Mouse (Mus musculus) gastrocnemius, adult 18-20 months (tissue): ENCODE data around the gene Zfp827. TPM values are rescaled to one million over a fixed set of nuclear protein-coding genes. Genes with fewer than 3 reads are reported as not detected.

Experiments
- DNase-seq: peaks from one replicate; pipeline ENCODE4 v3.0.0; 2021; ENCODE audit warnings: low spot score
- total RNA-seq, 2 experiments: library from RNA; stranded (reverse); gene quantifications; 2 replicates each; pipeline ENCODE4 v1.2.3; 2021

Zfp827 gene
- total RNA-seq, 2 experiments from 2014 or later, result 3.1 to 4.2 TPM

DNA sequence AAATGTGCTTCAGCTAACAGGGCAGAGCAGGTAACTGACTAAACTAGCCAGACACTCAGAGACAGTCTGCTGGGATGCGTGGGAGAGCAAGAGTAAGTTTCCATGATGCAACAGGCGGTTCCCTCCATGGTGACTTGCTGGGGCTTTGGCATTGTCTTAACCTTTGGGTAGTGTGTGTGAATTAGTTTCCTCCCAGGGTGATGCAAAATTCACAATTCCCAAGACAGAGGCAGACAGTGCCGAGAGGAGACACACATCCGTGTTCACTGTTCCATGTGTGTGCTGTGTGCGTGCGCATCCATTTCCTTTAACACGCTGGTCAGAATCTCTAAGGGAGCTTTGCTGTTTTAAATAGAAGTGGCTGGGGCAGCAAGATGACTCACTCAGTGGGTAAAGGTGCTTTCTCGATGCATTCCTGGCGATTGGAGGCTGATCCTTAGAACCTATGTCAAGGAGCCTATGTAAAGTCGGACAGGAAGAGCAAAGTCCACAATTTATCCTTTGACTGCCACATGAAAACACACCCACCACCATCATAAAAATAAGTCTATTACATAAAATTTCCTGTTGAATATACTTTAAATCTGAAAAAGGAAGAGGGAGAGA lies 127.4 kb downstream of the Zfp827 start:
- no peak for DNase-seq

DNA sequence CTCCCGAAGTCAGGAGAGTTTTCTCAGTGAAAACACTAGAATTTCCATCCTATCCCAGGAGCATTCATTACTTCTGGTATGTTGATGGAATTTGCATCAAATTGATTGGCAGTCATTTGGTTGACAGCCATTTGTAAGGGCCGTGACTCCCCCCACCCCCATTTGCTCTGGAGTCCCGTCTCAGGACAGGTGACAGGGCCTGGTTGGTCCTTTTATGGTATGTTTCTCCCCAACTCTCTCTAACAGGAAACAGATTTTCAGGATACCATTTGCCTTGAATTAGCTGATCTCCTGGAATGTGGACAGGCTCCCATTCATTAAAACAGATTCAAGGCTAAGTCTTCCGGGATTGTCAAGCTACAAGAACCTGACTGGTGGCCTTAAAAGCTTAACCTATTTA lies 129.1 kb downstream of the Zfp827 start:
- no peak for DNase-seq

DNA sequence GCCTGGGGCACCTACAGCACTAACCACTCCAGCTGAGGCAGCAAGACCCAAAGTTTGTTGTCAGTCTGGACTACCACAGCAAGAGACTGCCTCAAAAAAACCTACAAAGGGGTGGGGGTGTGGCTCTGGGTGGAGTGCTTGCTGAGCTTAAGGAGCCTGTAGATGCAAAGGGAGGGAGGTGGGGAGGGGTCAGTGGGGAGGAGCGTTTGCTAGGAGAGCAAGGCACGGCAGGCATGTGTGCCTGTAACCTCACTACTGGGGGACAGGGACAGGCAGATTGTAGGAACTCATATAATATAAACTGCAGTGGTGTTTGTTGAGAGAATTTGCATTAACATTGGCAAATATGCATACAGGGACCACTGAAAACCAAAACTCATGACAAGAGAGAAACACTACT lies 130.1 kb downstream of the Zfp827 start:
- no peak for DNase-seq

DNA sequence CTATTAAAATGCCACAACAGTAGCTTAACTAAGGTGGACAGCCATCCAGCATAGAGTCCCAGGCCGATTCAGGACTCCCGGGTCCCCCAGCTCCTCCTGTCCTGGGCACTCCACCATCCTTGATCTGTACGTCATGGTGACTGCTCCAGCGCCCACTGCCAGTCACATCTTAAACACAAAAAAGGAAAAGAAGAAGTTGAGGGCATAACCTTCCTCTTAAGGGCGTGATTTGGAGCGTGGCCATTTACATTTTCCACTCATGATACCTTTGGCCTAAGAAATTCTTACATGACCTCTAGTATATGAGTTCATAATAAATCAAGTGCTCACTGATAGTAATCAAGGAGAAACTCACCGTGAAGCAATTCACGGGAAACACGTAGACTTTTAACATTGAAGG lies 131.2 kb downstream of the Zfp827 start:
- no peak for DNase-seq

DNA sequence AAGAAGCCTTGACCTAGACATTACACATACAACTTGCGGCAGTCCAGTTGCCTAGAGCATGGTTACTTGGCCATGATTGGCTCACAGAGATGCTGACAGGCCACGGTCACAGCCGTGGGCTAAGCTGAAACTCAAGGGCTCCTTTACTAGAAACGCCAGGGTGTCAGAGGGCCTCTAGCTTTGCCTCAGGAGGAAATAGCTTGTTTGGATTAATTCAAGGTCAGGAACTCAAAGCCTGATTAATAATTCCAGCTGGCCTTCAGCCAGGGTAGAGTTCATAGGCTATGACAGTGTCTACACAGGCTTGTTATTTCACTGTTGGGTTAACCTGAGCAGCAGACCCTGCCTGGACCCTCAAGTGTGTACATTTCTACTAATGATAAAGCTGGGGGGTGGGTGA lies 132.1 kb downstream of the Zfp827 start:
- DNase-seq, result no peak

DNA sequence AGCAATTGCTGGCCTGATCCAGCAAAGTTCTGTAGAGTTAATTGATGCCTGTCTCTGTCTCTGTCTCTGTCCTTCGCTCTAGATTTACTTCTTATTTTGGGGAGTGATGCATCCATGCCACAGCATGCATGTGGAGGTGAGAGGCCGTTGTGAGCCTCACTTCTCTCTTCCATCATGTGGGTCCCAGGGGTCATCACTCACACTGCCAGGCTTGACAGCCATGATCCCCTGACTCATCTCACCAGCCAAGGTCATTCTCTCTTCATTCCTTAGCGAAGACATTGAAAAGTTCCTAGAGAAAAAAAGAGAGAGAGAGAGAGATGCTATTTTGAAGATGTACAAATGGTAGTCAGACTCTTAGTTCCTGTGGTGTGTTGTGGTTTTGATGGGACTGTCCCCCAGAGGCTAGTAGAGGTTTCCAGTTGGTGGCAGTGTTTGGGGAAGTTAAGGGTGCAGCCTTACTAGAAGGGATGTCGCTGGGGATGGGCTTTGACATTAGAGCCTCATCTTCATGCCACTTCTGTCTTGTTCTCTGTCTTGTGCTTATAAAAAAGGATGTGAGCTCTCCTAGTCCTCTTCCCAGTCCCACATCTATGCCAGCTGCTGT lies 133.0 kb downstream of the Zfp827 start:
- no peak for DNase-seq

DNA sequence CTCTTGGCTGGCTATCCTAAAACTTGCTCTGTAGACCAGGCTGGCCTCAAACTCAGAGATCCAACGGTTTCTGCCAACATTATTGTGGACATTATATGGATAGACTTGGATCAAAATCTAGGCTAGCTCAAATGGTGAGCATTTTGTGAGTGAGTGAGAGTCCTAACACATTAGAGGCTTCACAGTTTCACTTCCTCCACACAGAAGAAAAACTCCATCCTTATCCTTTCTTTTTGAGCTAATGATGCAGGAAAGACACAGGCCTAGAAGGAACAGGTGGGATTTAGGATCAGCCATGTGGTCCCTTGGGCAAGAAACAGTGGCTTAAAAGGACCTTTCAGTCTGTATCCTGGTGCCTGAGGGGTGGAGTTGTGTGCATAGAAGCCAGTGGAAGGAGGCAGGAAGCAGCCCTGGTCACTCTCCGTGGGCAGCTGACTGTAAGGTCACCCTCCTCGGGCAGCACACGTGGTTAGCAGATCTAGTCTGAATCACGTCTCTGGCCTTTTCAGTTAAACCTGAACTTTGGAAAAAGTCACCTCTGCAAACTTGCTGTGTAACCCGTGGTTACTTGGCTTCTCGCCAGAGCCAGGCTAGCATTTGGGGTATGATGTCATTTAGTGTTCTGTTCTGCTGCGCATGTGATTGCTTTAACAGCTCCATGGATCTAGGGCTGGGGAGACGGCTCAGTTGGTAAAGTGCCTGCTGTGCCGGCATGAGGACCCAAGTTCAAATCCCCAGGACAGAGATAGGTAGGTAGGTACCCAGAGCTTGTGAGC lies 134.5 kb downstream of the Zfp827 start:
- DNase-seq, result peak; percentile 63

DNA sequence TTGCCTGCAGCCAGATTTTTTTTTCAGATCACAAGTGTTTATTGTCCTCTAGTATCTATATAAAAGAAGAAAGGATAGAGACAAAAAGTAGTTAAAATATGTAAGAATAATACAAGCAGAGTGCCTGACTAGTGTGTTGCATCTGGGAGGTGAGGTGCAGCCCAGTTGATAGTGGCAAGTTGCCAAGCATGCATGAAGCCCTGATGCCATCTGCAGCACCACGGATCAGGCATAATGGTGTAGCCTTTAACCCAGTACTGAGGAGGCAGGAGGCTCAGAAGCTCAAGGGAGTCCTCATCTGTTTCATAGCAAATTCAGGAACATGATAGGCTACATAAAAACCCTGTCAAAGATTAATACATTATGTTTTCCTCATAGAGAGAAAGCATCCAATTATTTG lies 136.1 kb downstream of the Zfp827 start:
- no peak for DNase-seq

DNA sequence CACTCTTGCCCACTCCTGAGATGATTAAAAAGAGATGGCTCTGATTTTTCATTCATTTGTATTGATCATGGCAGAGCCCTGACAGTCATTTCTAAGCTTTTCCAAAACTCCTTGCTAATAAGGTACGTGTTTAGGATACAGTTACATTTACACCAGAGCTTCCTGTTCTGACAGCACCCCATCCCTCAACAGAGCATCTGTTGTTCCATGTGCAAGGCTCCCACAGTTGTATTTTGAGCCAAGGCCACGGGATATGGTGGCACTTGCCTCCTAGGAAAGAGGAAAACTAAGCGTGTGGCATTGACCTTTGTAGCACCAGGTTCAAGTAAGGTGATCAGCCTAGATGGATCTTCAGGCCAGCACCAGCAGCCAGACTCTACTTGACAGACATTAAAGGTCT lies 137.0 kb downstream of the Zfp827 start:
- DNase-seq, result no peak

DNA sequence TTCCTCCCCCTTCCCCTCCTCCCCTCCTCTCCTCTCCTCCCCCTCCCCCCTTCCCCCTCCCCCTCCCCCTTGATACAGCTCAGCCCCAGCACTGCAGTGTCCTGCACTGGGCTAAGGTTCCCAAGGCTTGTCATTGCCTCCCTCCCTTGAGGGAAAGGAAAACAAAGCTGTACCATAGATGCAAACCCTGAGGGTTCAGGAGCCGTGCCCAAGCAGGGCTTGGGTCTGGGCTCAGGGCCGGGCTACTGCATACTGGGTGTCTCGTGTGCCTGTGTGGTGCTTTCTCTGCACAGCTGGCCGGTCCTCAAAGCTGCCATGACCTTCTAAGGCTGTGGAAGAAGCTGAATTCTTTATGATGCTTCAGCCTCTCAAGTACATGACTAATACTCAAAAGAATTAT lies 145.4 kb downstream of the Zfp827 start:
- no peak for DNase-seq

DNA sequence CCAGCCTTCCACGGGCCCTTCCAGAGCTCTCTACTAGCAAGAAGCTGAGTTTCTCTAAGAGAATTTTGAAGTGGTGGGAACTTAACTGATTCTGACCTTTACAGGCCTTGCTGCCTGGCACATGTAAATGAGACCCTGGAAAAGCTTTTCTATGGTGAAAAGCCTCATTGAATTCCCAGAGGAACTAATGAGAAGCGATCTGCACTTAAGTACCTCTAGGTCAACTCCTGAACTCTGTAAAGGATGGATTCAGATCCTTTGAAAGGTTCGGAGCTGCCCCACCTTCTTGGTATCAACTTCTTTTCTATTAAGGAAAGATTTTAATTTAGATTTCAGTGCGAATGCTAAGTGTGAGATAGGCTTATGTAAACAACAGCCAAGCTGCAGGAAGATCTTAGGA lies 147.8 kb downstream of the Zfp827 start:
- DNase-seq, result no peak

DNA sequence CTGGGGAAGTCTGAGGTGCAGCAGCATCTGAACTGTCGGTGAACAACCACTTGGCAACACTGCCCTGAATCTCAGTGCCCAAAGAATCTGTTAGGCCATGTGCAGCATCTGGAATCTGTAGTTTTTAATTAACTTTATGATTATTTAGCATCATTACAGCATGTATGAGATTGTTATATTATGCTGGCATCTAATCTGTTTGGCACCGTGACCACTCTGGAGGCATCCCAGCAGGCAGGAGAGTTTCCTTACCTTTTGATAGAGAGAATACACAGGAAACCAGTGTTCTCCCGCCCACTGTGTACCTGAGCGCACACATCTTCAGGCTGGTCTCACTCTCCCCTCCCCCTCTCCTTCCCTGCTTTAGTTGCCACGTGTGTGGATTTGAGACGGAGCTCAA lies 151.4 kb downstream of the Zfp827 start:
- DNase-seq, result no peak

DNA sequence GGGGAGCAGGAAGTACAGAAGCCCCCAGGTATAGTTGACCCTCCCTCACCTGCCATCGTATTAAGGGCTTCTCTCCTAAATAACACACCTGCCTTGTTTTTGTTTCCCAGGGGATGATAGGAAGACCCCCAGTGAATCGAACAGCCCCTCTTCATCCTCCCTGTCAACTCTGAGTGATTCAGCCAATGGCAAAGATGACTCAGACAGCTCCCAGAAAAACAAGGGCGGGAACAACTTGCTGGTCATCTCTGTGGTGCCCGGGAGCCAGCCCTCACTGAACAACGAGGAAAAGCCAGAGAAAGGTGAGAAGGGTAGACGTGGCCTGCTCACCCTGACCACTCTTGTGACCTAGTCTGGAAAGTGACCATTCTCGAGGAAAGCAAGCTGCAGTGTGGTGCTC lies 157.3 kb downstream of the Zfp827 start:
- DNase-seq, result no peak

DNA sequence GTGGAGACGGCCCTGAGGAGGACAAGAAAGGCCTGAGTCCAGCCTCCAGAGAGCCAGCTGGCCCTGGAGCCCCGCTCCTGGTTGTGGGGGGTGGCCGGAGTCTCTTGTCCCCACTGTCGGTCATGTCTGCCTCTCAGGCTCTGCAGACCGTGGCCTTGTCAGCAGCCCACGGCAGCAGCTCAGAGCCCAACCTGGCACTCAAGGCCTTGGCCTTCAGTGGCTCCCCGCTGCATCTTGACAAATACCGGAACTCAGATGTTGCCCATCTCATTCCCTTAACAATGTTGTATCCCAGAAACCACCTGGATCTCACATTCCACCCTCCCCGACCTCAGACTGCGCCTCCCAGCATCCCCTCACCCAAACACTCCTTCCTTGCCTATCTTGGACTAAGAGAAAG lies 161.8 kb downstream of the Zfp827 start:
- no peak for DNase-seq

DNA sequence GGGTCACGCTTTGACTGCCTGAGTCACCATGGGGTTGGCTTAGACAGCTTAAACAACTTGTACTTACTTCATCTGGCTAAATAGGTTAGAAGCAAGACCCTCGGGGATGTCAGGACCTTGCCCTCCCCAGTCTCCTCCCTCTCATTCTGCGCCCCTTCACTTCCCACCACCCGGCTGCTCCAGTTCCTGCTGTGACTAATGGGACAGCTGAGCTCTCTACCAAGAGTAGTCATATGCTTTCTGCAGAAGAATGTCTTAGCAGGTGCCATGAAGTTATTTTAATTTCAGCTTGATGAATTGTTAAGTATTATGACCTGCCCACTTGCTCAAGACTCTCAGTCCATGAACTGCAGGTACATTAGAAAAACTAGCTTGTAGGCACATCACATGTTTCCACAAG lies 168.2 kb downstream of the Zfp827 start:
- DNase-seq, result no peak

DNA sequence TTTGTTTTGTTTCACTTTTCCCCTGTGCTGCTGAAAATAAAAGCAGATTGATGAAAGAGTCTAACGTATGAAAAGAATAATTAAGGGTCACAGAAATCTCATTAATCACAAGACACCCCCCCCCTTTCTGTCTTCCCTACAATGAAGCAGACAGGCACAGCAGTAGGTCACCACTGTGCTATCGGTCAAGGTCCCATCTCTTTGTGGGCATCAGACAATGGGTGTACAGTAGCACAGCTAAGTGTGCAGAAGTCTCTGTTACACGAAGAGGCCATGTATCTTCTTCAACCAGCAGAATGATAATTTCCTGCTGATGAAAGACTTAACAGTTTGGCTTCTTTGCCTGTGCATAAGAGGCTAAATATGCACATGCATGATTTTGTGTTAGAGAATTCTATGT lies 170.4 kb downstream of the Zfp827 start:
- DNase-seq, result no peak

DNA sequence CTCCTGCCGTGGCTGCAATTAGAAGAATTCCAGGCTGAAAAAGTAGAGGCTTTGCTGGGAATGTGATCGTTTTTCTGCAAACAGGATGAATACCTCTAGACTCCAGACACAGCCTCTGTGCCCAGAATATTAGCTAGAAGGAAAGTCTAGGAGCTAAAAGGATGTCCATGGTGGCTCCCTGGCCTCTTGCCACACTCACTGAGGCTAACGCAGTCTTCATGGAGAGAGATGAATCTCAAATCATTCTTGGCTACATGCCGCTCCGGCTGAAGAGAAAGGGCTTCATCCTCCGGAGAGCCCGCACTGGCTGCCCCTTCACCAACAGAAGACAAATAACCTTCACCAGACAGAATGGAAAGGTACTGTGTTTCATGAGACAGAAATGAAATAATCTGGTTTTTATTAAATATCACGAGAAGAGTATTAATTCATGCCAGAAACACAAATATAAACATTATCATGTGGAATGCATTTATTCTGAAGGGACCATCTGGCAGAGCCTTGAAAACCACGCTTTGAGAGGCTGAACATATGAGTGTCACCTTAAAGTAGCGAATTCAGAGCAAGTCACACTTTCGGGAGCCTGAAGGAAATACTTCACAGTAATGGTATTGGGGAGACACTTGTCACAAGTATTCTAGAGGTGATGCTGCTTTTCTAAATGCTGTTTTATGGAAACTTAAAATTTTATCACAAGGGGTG lies 173.4 kb downstream of the Zfp827 start:
- no peak for DNase-seq

DNA sequence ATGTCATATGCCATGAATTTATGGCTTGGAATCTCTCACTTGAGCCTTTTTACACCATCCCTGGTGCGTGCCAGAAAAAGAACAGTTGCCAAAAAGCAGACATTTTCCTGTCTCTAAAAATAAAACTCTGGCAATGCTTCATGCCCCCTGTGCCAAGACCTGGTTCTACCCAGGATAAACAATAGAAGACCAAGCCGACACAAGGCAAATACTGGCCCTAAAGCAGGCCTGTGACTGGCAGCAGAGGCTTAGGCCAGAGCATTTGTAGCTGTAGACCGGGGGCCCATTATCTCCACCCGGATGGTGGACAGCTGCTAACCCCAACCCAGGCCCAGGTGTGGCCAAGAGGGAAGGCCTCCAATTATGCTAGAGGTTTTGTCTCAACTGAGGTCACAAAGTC lies 178.7 kb downstream of the Zfp827 start:
- peak; percentile 16 for DNase-seq

DNA sequence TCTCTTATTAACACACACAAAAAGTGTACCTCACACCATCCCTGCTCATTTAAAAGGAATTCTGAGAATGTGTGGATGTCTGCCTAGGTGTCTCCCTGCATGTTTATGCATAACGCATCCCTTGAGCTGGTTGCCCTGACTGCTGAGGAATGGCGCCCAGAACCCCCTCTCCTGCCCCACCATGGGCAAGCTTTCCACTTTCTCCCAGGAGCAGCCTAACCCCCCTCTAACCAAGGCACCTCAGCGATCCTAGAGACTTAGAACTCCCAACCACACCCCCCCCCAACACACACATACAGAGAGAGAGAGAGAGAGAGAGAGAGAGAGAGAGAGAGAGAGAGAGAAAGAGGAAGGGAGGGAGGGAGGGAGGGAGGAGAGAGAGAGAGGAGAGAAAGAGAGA lies 179.9 kb downstream of the Zfp827 start:
- DNase-seq, result no peak

DNA sequence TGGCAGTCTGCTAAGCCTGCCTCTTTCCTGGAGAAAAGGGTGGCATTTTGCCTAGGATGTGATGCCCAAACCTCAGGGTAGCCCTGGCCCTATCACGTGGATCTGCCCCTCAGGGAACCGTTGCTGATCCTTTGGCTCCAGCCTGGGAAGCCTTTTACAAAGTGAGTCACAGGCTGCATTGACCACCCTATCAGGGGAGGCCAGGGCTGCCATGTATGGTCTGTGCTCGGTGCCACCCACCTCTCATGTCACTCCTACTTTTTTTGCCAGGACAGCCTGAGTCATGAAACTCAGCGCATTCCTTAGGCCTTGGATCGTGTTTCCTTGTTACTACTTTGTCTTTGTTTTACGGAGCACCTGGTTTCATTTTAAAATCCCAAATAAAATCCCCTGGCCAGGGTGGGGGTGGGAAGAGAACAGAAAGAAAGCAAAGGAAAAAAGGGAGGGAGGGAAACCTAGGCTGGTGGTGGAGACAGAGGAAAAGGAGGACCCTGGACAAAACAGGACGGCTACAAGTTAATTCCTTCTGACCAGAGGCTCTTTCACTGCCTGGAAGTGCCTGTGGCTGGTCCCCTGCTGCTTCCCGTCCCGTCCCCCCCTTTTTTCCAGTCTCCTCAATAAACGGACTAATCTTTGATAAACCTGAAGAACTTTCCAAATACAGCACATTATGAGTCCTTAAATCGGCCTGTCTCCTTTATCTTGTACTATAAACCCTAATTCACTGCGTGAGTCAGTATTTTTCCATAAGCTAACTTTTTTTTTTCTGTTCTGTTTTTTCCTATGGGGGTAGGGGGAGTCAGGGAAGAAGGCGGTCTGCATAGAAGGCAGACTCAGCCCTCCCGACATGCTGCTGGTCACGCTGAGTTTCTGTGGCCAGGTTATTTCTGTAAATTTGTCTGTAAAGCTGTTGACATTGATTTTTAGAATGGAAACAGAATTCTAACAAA lies 180.7 kb downstream of the Zfp827 start:
- peak; percentile 7 for DNase-seq

DNA sequence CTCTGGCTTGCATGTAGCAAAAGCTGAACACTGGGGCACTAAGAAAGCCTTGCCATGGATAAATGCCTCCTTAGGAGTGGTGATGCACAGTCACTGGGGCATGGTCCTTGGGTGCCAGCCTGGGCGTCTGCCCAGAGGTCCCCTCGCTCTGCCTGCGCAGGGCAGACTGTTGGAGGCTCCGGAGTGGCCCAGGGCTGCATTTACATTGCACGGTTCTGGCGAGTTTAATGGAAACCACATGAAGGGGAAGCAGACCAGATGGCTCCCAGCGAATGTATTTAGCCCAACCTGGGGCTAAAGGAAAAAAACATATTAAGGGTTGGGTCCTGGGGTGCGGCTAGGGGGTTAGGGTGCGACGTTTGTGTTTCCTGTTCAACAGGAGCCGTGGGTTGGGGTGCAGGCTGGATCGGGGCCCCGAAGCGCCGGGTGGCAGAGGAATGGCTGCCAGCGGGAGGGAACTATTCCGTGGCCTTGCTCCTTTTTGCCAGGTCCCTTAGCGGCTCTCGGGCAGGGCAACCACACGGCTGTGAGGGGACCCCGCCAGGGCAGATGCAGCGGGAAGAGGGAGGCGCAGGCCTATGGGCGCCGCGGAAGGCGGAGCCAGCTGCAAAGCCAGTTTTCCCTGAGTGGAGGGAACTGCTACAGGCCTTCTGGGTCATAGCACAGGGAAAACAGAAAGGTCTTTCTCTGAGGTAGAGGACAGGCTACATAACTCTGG lies 181.6 kb downstream of the Zfp827 start:
- DNase-seq, result peak; percentile 17
